Mouse (Mus musculus) MEL (cell line): ENCODE measurements at regions not wholly inside any gene's neighbourhood (a gene's known extent, or its start where the extent isn't known, plus 50 kb on each side); places are given as distances from the start of the nearest gene placed in this dataset.

Source experiments
- CTCF ChIP-seq, 3 experiments: IDR thresholded peaks in 2 of 3; conservative IDR thresholded peaks in 1 of 3; 2 replicates each; pipeline ENCODE4 v1.5.1; 2011 to 2012; ENCODE audit warnings: low read length in 3 of 3, low read depth in 2 of 3, mild to moderate bottlenecking in 2 of 3, improper control_type of control experiment in 1 of 3, inconsistent platforms in 1 of 3, mixed read lengths in 1 of 3, moderate library complexity in 1 of 3; ENCODE audit not compliant: control insufficient read depth in 1 of 3, insufficient read depth in 1 of 3, poor library complexity in 1 of 3, severe bottlenecking in 1 of 3
- ZC3H11A ChIP-seq: IDR thresholded peaks from 2 replicates; pipeline ENCODE4 v1.6.1; 2012; ENCODE audit warnings: low read depth, mild to moderate bottlenecking, inconsistent platforms, low read length, improper control_type of control experiment

- no peak for TF ChIP-seq CTCF (IDR thresholded peaks at IDR 0.05 in 2 of 3, conservative IDR thresholded peaks at IDR 0.05 in 1 of 3; ENCODE audit: control insufficient read depth in 1 of 3, insufficient read depth in 1 of 3, low read depth in 2 of 3, low read length in 3 of 3, poor library complexity in 1 of 3, severe bottlenecking in 1 of 3)
- no peak for TF ChIP-seq ZC3H11A
Measured at GRCm38 (mm10) chr3:106960596-106960995, 75.4 kb upstream of the Kcna3 start.
